Mouse (Mus musculus): ENCODE measurements at regions not wholly inside any gene's neighbourhood (a gene's known extent, or its start where the extent isn't known, plus 50 kb on each side); places are given as distances from the start of the nearest gene placed in this dataset. TPM values are rescaled to one million over a fixed set of nuclear protein-coding genes. Genes with fewer than 3 reads are reported as not detected.

GRCm38 (mm10) chr12:110224250-110224649 lies 54.6 kb upstream of the Dio3 start:
- Histone ChIP-seq H3K9me3 (ENCODE audit: control insufficient read depth, low read length) (no peaks in the 10 kb centered on the region), H3K4me3 (replicated peaks; ENCODE audit: low read length) (no peak overlapping the region), H3K36me3 (ENCODE audit: control insufficient read depth, insufficient read depth) (no peaks in the 10 kb centered on the region), H3K27me3 (replicated peaks; ENCODE audit: control insufficient read depth, insufficient read depth, low read length) (no peaks in the 10 kb centered on the region), H3K4me1 (replicated peaks; ENCODE audit: control insufficient read depth, insufficient read depth, low read length) (no peaks in the 10 kb centered on the region), H3K4me2 (ENCODE audit: low read length) (no peak overlapping the region), H3K9ac (replicated peaks; ENCODE audit: low read depth, low read length) (no peak overlapping the region), H3K27ac (ENCODE audit: low read length) (no peak overlapping the region)
- ATAC-seq, result no peak
- WGBS, result 76% methylated on average over 7 of the region's 7 CpGs

- 0 out of 2 replicates have a peak, but pooled peaks cover 2% of the 10 kb centered on the region for H3K4me1 ChIP-seq (replicated peaks; ENCODE audit: control insufficient read depth, insufficient read depth, low read length)
- H3K9me3 ChIP-seq (ENCODE audit: control insufficient read depth, low read length), result no peaks in the 10 kb centered on the region
- no peak overlapping the region for H3K4me3 ChIP-seq (replicated peaks; ENCODE audit: low read length)
- no peak overlapping the region for H3K4me2 ChIP-seq (ENCODE audit: low read length)
- H3K9ac ChIP-seq (replicated peaks; ENCODE audit: low read depth, low read length), result no peak overlapping the region
- 65% methylated on average over 12 of the region's 12 CpGs for WGBS
- no peak overlapping the region for H3K27ac ChIP-seq (ENCODE audit: low read length)
- H3K36me3 ChIP-seq (ENCODE audit: control insufficient read depth, insufficient read depth), result no peaks in the 10 kb centered on the region
- ATAC-seq, result no peak
- H3K27me3 ChIP-seq (replicated peaks; ENCODE audit: control insufficient read depth, insufficient read depth, low read length), result no peaks in the 10 kb centered on the region
Measured at GRCm38 (mm10) chr12:110228011-110228411, 50.9 kb upstream of the Dio3 start.

MicroRNAs encoded in the stretch of these regions (microRNA counts, 519-probe panel; counts per million panel counts)
- microRNA mmu-miR-1193 (2,086 counts per million, percentile 35 among the panel's probes with 10 or more counts), microRNA mmu-miR-1197 (2,149 counts per million, percentile 40 among the panel's probes with 10 or more counts), microRNA mmu-miR-134 (2,632 counts per million, percentile 67 among the panel's probes with 10 or more counts), microRNA mmu-miR-154 (3,490 counts per million, percentile 87 among the panel's probes with 10 or more counts), microRNA mmu-miR-299 (not detected), microRNA mmu-miR-300 (3,299 counts per million, percentile 84 among the panel's probes with 10 or more counts), microRNA mmu-miR-3072 (not detected), microRNA mmu-miR-323-3p (3,391 counts per million, percentile 86 among the panel's probes with 10 or more counts), microRNA mmu-miR-323-5p (2,178 counts per million, percentile 43 among the panel's probes with 10 or more counts), microRNA mmu-miR-329 (3,405 counts per million, percentile 86 among the panel's probes with 10 or more counts), microRNA mmu-miR-369-3p (3,547 counts per million, percentile 89 among the panel's probes with 10 or more counts), microRNA mmu-miR-369-5p (2,816 counts per million, percentile 73 among the panel's probes with 10 or more counts), microRNA mmu-miR-376a (3,440 counts per million, percentile 86 among the panel's probes with 10 or more counts), microRNA mmu-miR-376b (3,895 counts per million, percentile 92 among the panel's probes with 10 or more counts), microRNA mmu-miR-376c (3,462 counts per million, percentile 87 among the panel's probes with 10 or more counts), microRNA mmu-miR-377 (3,334 counts per million, percentile 84 among the panel's probes with 10 or more counts), microRNA mmu-miR-379 (2,213 counts per million, percentile 46 among the panel's probes with 10 or more counts), microRNA mmu-miR-380-3p (1,476 counts per million, percentile 13 among the panel's probes with 10 or more counts), microRNA mmu-miR-380-5p (1,951 counts per million, percentile 26 among the panel's probes with 10 or more counts), microRNA mmu-miR-381 (3,221 counts per million, percentile 81 among the panel's probes with 10 or more counts), microRNA mmu-miR-382 (3,625 counts per million, percentile 90 among the panel's probes with 10 or more counts), microRNA mmu-miR-409-3p (1,355 counts per million, percentile 11 among the panel's probes with 10 or more counts), microRNA mmu-miR-409-5p (2,391 counts per million, percentile 55 among the panel's probes with 10 or more counts), microRNA mmu-miR-410 (3,660 counts per million, percentile 90 among the panel's probes with 10 or more counts), microRNA mmu-miR-411 (2,157 counts per million, percentile 41 among the panel's probes with 10 or more counts), microRNA mmu-miR-412 (1,802 counts per million, percentile 21 among the panel's probes with 10 or more counts), microRNA mmu-miR-453 (795 counts per million, percentile 5 among the panel's probes with 10 or more counts), microRNA mmu-miR-485 (1,979 counts per million, percentile 28 among the panel's probes with 10 or more counts), microRNA mmu-miR-487b (3,455 counts per million, percentile 87 among the panel's probes with 10 or more counts), microRNA mmu-miR-494 (not detected), microRNA mmu-miR-495 (3,547 counts per million, percentile 88 among the panel's probes with 10 or more counts), microRNA mmu-miR-496 (1,653 counts per million, percentile 17 among the panel's probes with 10 or more counts), microRNA mmu-miR-539 (2,263 counts per million, percentile 49 among the panel's probes with 10 or more counts), microRNA mmu-miR-541 (2,887 counts per million, percentile 74 among the panel's probes with 10 or more counts), microRNA mmu-miR-543 (3,320 counts per million, percentile 84 among the panel's probes with 10 or more counts), microRNA mmu-miR-544 (not detected), microRNA mmu-miR-654-3p (2,071 counts per million, percentile 34 among the panel's probes with 10 or more counts), microRNA mmu-miR-654-5p (not detected), microRNA mmu-miR-666-3p (1,773 counts per million, percentile 20 among the panel's probes with 10 or more counts), microRNA mmu-miR-666-5p (not detected), microRNA mmu-miR-667 (2,206 counts per million, percentile 45 among the panel's probes with 10 or more counts), microRNA mmu-miR-668 (2,362 counts per million, percentile 54 among the panel's probes with 10 or more counts), microRNA mmu-miR-679 (not detected), microRNA mmu-miR-758 (not detected), microRNA mmu-miR-882 (1,617 counts per million, percentile 15 among the panel's probes with 10 or more counts)

Small RNA genes lying in the stretch of these regions (microRNA-seq; reads per million reads assigned to microRNA genes)
- gene Gm24321 (not detected), gene Gm25252 (not detected), gene Gm25750 (not detected), gene Gm27379 (not detected), gene Gm44322 (not detected), gene Mir1193 (697 reads per million, percentile 75 among the genes with 10 or more reads in this experiment), gene Mir1197 (1.2 reads per million), gene Mir134 (643 reads per million, percentile 75 among the genes with 10 or more reads in this experiment), gene Mir154 (1,129 reads per million, percentile 80 among the genes with 10 or more reads in this experiment), gene Mir299a (not detected), gene Mir299b (not detected), gene Mir300 (632 reads per million, percentile 74 among the genes with 10 or more reads in this experiment), gene Mir3072 (40.7 reads per million, percentile 41 among the genes with 10 or more reads in this experiment), gene Mir323 (1,144 reads per million, percentile 80 among the genes with 10 or more reads in this experiment), gene Mir329 (117 reads per million, percentile 56 among the genes with 10 or more reads in this experiment), gene Mir369 (5,559 reads per million, percentile 92 among the genes with 10 or more reads in this experiment), gene Mir376a (not detected), gene Mir376b (361 reads per million, percentile 70 among the genes with 10 or more reads in this experiment), gene Mir376c (504 reads per million, percentile 72 among the genes with 10 or more reads in this experiment), gene Mir377 (61.3 reads per million, percentile 47 among the genes with 10 or more reads in this experiment), gene Mir379 (1,773 reads per million, percentile 83 among the genes with 10 or more reads in this experiment), gene Mir380 (not detected), gene Mir381 (3,254 reads per million, percentile 88 among the genes with 10 or more reads in this experiment), gene Mir382 (4,923 reads per million, percentile 91 among the genes with 10 or more reads in this experiment), gene Mir409 (not detected), gene Mir410 (92.9 reads per million, percentile 54 among the genes with 10 or more reads in this experiment), gene Mir411 (4,312 reads per million, percentile 90 among the genes with 10 or more reads in this experiment), gene Mir412 (114 reads per million, percentile 56 among the genes with 10 or more reads in this experiment), gene Mir453 (not detected), gene Mir485 (260 reads per million, percentile 66 among the genes with 10 or more reads in this experiment), gene Mir487b (25,620 reads per million, percentile 98 among the genes with 10 or more reads in this experiment), gene Mir494 (186 reads per million, percentile 62 among the genes with 10 or more reads in this experiment), gene Mir495 (80.8 reads per million, percentile 52 among the genes with 10 or more reads in this experiment), gene Mir496a (168 reads per million, percentile 60 among the genes with 10 or more reads in this experiment), gene Mir539 (not detected), gene Mir541 (3,212 reads per million, percentile 87 among the genes with 10 or more reads in this experiment), gene Mir543 (561 reads per million, percentile 72 among the genes with 10 or more reads in this experiment), gene Mir544 (9.8 reads per million, percentile 28 among the genes with 10 or more reads in this experiment), gene Mir654 (not detected), gene Mir666 (68.4 reads per million, percentile 48 among the genes with 10 or more reads in this experiment), gene Mir667 (181 reads per million, percentile 61 among the genes with 10 or more reads in this experiment), gene Mir668 (121 reads per million, percentile 57 among the genes with 10 or more reads in this experiment), gene Mir679 (75.9 reads per million, percentile 51 among the genes with 10 or more reads in this experiment), gene Mir758 (28.1 reads per million, percentile 38 among the genes with 10 or more reads in this experiment), gene Mir882 (not detected)
